Mouse (Mus musculus) spleen, postnatal 10 days (tissue): ENCODE data around the gene Ccm2.

Experiments used
- DNase-seq, 2 experiments: peaks; one replicate each; pipeline ENCODE4 v3.0.0; 2021 to 2022; ENCODE audit warnings: low spot score in 2 of 2

The Ccm2 gene

DNA sequence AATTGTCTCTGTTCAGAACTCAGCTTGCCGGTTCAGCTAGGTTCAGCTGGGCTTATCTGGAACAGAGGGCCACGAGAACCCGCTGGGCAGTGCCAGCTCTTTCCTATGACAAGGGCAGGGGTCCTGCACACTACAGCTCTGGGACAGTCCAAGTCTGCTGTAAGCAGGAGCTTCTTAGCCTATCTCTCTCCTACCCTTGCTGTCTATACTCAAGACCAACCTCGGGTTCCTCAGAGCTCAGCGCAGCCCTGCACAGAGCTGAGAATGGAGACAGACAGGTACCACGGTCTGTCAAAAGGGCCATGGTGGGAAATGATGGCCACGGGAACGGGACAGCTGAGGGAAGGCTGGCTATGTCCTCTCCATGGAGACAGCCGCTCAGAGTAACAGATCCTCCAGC is 56.5 kb downstream of the Ccm2 start:
- DNase-seq = no peak

DNA sequence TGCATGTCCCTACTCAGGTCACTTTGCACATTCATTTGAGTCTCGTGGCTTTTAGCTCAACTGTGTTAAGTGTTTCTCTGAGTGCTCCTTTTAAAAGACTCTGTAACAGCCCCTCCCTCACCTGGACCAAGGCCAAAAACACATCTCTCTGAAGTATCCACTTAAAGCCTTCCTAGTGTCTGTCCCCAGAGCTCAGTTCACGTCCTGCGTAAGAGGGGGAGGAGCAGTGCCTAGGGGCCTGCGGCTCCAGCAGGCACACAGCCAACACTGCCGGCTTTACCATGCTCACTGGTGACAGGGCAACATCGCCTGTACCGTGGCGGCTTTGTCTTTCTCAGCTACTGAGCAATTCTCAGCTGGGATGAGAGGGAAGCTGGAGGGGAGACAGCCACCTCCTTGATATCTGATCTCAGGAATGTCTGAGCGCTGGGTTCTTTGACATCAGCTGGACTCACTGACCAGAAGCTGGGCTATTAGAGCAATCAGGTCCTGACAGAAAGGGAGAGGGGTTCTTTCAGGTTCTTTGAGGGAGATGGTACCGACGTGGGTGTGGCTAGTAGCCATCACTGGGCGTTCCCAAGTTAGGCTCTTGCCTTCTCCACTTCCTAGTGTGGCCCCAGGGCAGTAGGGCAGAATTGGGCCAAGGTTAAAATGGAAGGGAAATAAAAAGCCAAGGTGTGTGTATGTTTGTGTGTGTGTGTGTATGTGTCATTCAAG is 57.4 kb downstream of the Ccm2 start:
- DNase-seq = peak in 1 of 2 experiments; percentile 46

DNA sequence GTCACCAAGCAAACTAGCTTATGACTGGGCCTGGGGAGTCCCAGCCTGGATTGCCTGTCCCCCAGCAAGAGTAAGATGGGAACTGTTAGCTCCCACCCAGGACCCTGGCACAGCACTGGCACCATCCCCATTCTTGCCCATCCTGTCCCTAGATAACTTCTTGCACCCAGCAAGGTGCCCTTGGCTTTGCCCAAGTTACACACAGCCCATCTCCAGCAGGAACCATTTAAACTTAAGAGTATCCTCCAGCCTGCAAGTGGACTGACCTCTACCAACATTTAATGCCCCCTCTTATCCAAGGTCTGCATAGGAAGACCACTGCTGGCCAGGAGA is 57.9 kb downstream of the Ccm2 start:
- DNase-seq = no peak

DNA sequence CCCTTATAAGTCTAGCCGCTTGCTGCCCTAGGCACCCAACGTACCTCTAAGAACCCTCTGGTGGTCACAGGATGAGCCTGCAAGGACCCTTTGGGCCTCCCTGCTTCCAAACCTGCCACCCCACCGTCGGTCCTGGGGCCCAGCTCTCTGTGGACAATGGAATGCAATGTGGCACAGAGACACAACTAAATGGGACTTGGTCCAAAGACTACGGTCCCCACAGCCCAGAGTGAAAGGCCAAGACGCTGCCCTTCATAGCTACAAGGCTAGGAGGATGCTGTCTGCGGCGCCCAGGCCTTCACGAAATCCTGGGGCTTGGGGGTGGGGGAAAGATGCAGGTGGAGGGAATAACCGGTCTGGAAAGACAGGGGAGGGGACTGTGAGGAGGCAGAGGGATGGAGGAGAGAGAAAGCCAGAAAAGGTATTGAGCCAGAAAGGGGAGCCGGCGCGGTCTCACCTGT is 58.4 kb downstream of the Ccm2 start:
- no peak for DNase-seq

DNA sequence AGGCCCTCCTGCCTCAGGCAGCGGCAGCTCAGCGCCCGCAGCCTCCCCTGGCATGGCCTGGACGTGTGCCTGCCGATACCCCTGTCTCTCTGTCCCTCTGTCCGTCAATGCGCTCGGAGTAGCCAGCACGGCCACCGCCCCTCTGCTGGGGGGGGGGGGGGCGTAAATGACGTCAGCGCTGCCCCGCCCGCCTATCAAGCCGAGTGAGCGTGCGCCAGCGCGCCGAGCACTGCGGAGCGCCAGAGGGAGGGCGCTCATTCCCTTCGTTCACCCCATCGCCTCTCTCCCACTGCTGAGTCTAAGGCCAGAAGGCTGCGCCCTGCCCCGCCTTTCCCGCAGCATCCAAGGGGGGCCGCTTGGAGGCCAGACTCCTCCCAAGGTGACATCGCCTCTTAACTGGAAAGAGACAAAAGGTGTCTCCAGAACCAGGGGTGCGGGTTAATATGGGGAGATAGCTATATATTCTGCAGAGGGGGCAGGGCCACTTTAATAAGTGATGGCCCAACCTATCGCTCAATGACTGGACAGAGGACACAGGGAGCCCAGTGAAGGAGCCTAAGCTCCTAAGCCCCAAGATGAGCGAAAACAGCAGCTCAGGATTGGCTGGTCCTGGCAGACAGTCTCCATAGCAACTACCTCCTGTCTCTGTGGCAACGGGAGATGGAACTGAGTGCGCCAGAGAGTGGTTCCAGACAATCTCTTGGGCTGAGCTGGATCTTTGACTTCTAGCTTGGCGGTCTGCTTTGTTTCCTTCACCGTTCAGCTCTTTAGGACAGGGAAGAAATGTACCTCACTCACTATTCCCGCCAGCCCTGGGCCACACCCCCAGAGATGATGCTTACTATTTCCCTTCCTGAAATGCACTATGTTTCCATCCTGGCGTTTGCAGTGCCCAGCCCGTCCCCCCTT is 59.1 kb downstream of the Ccm2 start, which contains the start of gene Nacad:
Gene Nacad (minus strand): TSS at position 563 of the 909 bp plus-strand sequence.
- DNase-seq = no peak

DNA sequence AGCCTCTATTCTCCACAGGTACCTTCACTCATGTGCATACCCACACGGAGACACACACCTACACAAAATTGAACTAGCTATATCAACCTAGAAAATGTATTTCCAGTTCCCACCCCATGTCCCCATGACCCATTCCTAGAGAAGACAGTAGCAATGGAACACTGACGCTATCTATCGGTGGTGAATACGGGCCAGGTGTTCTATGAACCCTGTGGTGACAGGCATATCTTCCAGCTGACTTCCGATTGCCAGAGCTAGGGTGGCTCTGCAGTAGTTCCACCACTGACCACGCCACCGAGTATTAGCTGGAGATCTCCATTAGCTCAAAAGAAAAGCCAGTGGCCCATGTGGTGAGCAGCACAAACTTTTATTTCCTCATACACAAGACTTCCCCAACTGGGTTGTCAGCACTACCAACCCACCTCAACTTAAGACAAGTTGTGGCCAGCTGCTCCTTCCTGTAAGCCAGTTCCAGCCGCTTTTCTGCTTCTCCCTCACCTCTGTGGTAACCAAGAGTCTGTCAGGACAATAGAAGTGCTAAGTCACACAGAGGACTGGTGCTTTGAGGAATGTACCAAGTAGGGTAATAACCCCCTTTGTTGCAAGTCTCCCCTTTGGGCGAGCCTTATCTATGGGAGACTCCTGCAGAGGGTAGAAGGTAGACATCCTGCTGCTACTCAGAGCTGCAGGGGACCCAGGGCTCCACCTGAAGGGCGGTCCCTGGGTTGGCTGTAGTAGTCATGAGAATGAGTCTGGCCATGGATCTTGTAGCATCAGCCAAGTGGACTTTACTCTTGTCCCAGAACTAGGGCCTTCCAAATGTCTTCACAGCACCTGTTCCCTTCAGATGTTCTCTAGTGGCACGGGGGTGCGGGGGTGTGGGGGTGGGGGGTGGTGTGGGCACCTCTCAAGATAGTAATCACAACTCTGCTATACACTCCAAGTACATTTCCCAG is 68.8 kb downstream of the Ccm2 start:
- DNase-seq = no peak

DNA sequence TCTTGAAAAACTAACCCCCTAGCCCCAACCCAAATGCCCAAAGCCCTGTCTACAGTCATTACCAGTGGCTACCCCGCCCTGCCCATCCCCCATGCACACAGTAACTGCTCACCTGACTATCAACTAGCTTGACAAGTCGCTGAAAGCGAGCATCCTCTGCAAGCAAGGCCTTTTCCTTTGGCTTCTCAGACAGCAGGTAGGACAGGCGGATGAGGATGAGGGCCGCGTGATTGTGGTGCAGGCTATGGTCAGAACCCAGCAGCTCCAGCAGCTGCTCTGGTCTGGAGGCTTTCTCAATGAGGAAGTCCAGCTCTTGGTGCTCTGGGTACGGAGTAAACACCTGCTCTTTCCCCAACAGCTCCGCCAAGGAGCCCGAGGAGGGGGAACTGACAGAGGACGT is 77.0 kb downstream of the Ccm2 start:
- DNase-seq = no peak

DNA sequence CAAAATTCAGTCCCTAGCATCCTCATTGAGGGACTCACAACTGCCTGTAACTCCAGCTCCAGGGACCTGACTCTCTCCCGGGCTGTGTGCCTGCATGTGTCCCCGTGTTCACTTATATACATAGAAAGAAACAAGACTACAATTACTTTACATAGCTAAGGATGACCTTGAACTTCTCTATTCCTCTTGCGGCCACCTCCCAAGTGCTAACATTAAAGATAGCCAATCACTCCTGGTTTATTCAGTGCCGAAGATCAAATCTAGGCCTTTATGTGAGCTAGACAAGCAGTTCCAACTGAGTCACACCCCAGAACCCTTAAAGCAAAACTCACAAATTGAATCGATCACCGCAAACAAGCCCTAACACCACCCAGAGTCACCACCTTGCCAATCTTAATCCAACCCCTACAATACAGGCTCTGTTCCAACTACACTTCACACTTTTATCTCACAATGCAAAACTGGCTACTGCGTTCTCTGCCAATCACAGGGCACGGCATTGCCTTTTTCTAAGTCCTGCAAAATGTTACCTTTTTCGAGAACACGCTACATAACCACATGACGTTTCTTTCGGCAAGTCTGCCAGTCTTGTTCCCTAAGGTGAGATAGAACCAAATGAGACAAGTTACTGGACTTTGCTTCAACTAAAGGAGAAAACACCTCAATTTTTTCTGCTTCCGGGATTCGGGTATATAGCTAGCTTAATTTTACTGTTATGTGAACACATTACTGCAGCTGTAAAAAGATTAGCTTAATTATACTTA is 78.1 kb downstream of the Ccm2 start:
- DNase-seq = no peak

DNA sequence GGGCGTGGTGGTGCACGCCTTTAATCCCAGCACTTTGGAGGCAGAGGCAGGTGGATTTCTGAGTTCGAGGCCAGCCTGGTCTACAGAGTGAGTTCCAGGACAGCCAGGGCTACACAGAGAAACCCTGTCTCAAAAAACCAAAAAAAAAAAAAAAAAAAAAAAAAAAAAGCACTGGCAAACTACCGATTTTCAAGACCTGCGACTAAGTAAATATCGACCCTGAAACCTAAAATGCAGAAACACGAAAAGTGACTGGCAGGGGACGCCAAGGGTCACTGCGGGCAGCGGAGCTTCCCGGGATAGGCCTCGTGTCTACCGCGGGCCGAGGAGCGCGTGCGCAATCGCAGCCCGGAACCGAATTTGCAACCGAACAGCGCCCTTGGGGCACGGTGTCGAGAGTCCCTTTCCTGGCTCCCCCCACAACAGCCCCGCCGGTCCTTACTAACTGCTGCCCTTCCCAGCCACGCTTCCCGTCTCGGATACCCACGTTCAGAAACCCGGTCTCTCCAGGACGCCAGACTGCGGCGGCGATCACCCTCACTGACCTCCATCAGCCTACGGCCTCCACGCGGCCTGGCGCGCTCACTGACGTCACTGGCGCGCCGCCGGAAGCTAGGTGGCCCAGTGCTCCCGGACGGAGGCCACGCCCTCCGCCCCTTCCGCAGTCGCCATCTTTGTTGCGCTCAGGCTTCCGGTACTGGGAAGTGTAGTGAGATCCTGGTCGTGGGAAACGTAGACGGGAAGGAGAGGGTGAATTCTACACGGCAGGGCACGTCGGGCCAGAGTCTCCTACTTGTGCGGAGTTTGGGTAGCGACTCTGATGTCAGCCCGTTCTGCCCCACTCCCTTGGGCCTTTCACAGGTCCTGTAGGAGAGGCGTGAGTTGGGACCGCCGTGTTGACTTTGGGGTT is 79.0 kb downstream of the Ccm2 start, which contains the start of gene Tbrg4:
Gene Tbrg4 (minus strand): TSS at position 590 of the 910 bp plus-strand sequence.
- DNase-seq = peak; percentile 88 to 94

DNA sequence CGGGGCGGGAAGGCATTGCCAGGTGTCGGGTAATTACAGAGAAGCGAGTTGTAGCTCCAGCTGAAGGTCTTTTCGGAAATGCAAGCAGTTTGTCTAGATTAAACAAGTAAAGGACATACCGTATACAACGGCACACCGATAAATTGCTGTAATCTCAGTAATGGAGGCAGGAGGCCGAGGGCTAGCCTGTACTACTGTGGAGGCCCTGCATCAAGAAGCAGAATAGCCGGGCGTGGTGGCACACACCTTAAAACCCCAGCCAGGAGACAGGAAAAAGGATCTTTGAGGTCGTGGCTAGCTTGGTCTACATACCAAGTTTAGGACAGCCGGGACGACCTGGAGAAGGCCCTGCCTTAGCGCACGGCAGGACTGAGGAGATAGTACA is 79.7 kb downstream of the Ccm2 start:
- no peak for DNase-seq

DNA sequence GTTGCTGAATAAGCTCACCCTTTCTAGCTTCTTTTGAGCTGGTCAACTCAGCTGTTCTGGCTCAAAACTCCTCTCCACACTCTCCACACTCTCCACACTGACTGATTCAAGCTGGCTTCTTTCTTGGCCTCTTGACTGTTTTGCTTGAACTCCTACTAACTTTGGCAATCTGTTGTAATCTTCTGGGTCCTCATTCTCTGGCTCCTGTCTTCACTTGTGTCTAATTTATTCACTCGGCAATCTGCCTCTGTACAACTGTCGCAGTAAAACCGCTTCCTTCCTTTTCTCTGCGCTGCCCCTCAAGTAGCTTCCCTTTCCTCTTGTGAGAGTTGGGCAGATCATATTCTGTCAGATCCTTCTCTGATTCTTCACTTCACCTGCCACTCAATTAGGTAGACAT is 81.0 kb downstream of the Ccm2 start:
- peak in 1 of 2 experiments; percentile 46 for DNase-seq

DNA sequence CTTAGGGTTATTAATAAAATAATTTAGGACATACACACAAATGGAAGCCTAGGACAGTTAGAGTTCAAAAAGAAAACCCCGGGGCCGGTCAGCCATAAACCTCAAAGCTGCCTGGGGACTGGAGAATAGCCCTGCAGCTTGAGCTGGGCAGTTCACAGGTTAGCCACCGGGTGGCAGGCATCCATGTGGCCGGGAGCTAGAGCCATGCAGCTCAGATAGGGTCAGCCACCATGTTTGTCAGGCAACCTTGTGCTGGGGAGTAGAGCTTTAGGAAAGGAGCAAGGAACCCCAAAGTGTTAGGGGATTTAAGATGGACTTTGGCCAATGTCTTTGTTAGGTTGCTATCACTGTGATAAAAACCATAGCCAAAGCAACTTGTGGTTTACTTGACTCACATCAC is 81.9 kb downstream of the Ccm2 start:
- DNase-seq = peak; percentile 62 to 83

DNA sequence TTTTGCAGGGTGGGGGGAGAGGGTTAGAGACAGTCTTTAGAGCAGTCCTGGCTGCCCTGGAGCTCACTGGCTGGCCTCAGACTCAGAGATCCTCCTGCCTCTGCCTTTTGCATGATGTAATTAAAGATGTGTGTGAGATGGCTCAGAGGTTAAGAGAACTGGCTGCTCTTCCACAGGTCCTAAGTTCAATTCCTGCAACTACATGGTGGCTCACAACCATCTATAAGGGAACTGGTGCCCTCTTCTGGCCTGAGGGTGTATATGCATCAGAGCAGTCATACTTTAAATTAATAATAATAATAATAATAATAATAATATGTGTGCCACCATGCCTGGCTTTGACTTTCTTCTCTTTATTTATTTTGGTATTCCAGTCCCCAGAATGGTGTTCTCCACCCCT is 83.0 kb downstream of the Ccm2 start:
- peak; percentile 34 to 68 for DNase-seq

DNA sequence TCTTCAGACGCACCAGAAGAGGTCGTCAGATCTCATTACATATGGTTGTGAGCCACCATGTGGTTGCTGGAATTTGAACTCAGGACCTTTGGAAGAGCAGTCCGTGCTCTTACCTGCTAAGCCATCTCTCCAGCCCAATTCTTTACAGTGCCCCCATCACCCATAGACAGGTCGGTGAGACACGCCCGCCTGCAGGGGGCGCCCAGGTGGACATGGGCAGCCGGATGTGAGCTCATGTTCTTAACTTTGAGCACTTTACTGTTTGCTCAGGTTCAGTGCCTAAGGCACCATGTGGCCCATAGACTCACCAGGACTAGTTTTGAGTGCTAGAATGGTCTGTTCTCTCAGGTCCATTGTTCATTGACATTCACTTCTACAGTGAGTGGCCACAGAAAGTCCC is 89.5 kb downstream of the Ccm2 start:
- DNase-seq = peak in 1 of 2 experiments; percentile 58

DNA sequence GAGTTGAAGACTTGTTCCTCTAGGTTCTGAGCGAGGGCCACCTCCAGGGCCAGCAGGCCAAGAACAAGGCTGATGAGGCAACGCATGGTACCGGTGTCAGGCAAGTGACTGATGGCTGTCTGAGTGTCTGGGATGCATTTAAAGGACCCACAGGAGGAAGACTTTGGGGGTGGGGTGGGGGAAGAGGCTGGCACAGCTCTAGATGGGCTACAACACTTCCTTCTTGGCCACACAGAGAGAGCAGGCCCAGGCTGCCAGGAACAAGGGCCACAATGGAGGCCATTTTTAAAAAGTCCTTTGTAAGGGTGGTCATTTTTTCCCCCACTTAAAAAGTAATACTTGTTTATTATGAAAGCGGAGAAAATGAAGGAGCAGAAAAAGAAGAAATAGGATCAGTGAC is 91.8 kb downstream of the Ccm2 start, which contains the start of gene Wap:
Gene Wap (minus strand): TSS at position 101 of the 400 bp plus-strand sequence.
- DNase-seq = no peak

DNA sequence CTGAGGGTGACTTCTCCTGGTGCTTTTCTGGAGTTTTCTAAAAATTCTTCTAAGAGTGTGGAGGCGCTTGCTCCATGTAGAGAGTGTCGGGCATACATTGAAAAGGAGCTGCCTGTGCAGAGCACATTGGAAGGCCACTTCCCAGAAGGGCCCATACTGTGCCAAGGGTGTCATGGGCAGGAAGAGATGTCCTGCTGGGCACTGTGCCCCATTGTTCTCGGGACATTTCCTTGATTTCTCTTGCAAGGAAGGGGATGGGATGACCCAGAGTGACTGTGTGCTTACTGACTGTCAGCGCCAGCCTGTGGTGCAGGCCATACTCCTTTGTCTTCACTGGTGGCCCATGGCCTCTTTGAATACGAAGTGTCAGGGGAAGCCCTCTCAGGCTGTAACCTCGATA is 92.4 kb downstream of the Ccm2 start:
- no peak for DNase-seq

DNA sequence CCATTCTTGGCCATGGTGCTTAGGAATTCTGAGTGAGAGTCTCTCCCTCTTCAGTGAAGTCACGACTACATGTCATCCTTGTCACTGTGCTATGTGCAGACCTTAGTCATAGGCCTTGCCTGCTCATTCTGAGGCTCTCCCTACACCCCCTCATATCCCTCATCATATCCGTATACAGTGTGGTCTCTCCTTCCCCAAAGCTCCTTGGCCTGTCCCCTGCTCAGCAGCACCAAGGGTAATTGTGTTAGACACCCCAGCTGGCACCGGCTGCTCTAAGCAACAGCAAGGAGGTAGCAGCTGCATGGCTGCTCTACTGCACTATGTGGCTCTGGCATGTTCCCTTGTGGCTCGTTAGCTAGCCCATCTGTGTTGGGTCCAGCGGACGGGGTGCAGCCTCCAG is 97.9 kb downstream of the Ccm2 start:
- no peak for DNase-seq
